Mouse (Mus musculus) small intestine, adult 2 months (tissue): Measurements from ENCODE around the gene Hdac11. TPM values are rescaled to one million over a fixed set of nuclear protein-coding genes. Genes with fewer than 3 reads are reported as not detected.
"Not testable (repeated sequence)": the region's sequence is repeated elsewhere in the genome, so short reads cannot be mapped to it uniquely, and the experiment has no call there.

Experiments used
- H3K27ac ChIP-seq: fragments of 200-500 bp; 2 replicates; pipeline ENCODE4 v1.5.1; 2012; ENCODE audit warnings: low read depth, low read length, control low read depth, inconsistent platforms; ENCODE audit not compliant: insufficient read depth
- H3K27me3 ChIP-seq: fragments of 200-500 bp; 2 replicates; pipeline ENCODE4 v1.6.1; 2012; ENCODE audit warnings: mild to moderate bottlenecking, moderate library complexity, low read length, inconsistent platforms; ENCODE audit not compliant: control insufficient read depth, insufficient read depth
- H3K36me3 ChIP-seq: fragments of 200-500 bp; 2 replicates; pipeline ENCODE4 v1.6.1; 2012; ENCODE audit warnings: mild to moderate bottlenecking, low read length, control low read depth, inconsistent platforms; ENCODE audit not compliant: control insufficient read depth, insufficient read depth
- H3K4me1 ChIP-seq: fragments of 200-500 bp; 2 replicates; pipeline ENCODE4 v1.6.1; 2012; ENCODE audit warnings: low read length, inconsistent platforms, mixed read lengths; ENCODE audit not compliant: control insufficient read depth, insufficient read depth, insufficient read length
- H3K4me3 ChIP-seq: fragments of 200-500 bp; 2 replicates; pipeline ENCODE4 v1.5.1; 2012; ENCODE audit warnings: low read depth, mild to moderate bottlenecking, control low read depth, inconsistent platforms, low read length, moderate library complexity
- CTCF ChIP-seq: fragments of 200-500 bp; IDR thresholded peaks from 2 replicates; pipeline ENCODE4 v1.5.1; 2012; ENCODE audit warnings: low read depth, mild to moderate bottlenecking, control low read depth, inconsistent platforms, low read length, moderate library complexity, mixed read lengths; ENCODE audit not compliant: insufficient replicate concordance, insufficient read length; ENCODE audit errors: extremely low read depth
- POLR2A ChIP-seq: fragments of 200-500 bp; IDR thresholded peaks from 2 replicates; pipeline ENCODE4 v1.6.1; 2012; ENCODE audit warnings: low read depth, mild to moderate bottlenecking, control low read depth, inconsistent platforms, low read length, moderate library complexity
- WGBS: fragments of 180-500 bp; shearing (Covaris S2); methylation state at CpG from one replicate; pipeline ENCODE4 v1.1.7; 2018; 5-methylcytosine and 5-hydroxymethylcytosine counted together
- polyA plus RNA-seq: library from polyadenylated mRNA; depleted of rRNA; stranded (reverse); fragments of >200 nt; gene quantifications from 2 replicates; pipeline ENCODE4 v1.2.3, GENCODE M21; 2012

Gene Hdac11
- polyA plus RNA-seq, 1 experiment, result 24.0 TPM

DNA sequence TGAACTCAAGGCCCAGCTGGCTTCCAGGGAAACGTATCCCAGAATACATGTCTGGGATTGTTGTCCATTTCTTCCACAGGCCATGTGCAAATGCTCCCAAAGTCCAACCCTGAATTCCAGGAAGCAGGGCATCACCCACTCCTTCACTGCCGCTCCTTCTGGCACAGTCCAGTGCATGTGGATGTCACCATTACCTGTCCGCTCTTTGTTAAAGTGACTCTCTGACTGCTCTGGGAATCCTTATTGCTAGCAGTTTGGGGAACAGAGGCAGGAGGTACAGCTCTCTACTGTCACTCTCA is 44.6 kb upstream of the Hdac11 start:
- Histone ChIP-seq H3K27me3 (no peaks in the 10 kb centered on the region), H3K36me3 (no peaks in the 10 kb centered on the region), H3K4me3 (peak overlapping the region; percentile 18; the same call in 1 of the 2 replicates), H3K27ac (peak overlapping the region; percentile 44), H3K4me1 (peaks cover 19% of the 10 kb centered on the region)
- TF ChIP-seq POLR2A (no peak), CTCF (no peak)
- WGBS, result 63% methylated on average over 3 of the region's 3 CpGs

DNA sequence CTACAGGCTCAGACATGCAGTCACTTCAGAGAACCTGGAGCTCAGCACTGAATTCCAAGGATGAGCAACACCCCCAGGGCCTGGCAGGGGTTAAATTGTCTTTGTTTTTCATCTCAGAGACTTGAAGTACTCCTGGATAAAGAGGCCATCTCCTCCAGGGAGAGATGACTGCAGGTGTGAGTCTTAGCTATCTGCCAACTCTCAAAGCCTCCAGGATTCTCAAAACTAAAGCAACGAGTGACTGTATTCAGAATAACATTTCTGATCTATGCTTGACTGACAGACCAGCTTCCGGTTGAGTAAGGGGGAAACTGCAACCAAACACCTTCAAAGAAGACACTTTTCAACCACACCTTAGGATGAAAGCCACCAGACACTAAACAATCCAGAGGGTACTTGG is 41.7 kb upstream of the Hdac11 start:
- WGBS, result 55% methylated on average over 2 of the region's 2 CpGs
- H3K4me1 ChIP-seq, result peaks cover 22% of the 10 kb centered on the region
- H3K36me3 ChIP-seq, result no peaks in the 10 kb centered on the region
- H3K27ac ChIP-seq, result peak overlapping the region; percentile 22; the same call in 1 of the 2 replicates
- TF ChIP-seq POLR2A, result no peak
- no peak for TF ChIP-seq CTCF
- H3K27me3 ChIP-seq, result no peaks in the 10 kb centered on the region
- no peak overlapping the region for H3K4me3 ChIP-seq

DNA sequence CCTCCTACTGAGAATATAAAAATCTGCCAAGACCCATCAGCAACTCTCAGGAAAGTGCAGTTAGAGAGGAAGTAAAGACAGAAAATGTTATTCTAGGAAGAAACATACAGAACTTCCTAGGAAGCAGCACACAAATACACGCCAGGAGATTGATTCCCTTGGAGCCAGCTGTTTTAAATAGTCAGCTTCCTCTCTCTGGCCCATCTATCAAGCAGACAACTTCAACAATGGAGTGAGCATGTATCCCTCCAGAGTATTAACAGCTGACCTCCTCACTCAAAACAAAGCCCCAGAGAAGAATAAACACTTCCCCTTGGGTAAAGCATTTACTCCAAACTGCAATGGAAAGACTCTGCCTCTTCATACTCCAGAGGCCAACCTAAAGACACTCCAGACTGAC is 41.3 kb upstream of the Hdac11 start:
- no peaks in the 10 kb centered on the region for H3K27me3 ChIP-seq
- H3K27ac ChIP-seq, result peak overlapping the region; percentile 22
- 38% methylated on average over 1 of the region's 1 CpGs for WGBS
- TF ChIP-seq POLR2A (no peak), CTCF (no peak)
- peaks cover 22% of the 10 kb centered on the region for H3K4me1 ChIP-seq
- no peak overlapping the region for H3K4me3 ChIP-seq
- H3K36me3 ChIP-seq, result no peaks in the 10 kb centered on the region

DNA sequence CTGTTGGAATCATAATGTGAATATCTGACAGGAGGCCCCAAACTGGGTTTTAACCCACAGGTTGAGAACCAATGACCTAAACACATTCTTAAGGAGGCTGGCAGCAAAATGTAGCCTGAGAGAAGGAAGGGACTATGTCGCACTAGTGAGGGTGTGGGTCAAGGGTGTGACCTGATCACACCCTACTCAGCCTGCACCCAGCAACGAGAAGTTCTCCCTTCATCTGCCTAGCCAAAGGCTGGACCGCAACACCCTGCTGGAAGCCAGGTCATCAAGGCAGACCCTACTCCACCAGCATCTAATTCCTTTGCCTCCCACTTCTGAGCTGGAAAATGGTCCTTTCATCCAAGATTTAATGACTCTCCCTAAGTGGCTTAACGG is 40.6 kb upstream of the Hdac11 start:
- 14% methylated on average over 4 of the region's 4 CpGs for WGBS
- Histone ChIP-seq H3K27ac (peak overlapping the region; percentile 55; the same call in 1 of the 2 replicates), H3K36me3 (no peaks in the 10 kb centered on the region), H3K4me3 (peak overlapping the region; percentile 96), H3K27me3 (no peaks in the 10 kb centered on the region), H3K4me1 (peaks cover 22% of the 10 kb centered on the region)
- TF ChIP-seq CTCF, result 0 out of 2 replicates have a peak, but pooled peaks have one; percentile 4
- TF ChIP-seq POLR2A, result no peak

DNA sequence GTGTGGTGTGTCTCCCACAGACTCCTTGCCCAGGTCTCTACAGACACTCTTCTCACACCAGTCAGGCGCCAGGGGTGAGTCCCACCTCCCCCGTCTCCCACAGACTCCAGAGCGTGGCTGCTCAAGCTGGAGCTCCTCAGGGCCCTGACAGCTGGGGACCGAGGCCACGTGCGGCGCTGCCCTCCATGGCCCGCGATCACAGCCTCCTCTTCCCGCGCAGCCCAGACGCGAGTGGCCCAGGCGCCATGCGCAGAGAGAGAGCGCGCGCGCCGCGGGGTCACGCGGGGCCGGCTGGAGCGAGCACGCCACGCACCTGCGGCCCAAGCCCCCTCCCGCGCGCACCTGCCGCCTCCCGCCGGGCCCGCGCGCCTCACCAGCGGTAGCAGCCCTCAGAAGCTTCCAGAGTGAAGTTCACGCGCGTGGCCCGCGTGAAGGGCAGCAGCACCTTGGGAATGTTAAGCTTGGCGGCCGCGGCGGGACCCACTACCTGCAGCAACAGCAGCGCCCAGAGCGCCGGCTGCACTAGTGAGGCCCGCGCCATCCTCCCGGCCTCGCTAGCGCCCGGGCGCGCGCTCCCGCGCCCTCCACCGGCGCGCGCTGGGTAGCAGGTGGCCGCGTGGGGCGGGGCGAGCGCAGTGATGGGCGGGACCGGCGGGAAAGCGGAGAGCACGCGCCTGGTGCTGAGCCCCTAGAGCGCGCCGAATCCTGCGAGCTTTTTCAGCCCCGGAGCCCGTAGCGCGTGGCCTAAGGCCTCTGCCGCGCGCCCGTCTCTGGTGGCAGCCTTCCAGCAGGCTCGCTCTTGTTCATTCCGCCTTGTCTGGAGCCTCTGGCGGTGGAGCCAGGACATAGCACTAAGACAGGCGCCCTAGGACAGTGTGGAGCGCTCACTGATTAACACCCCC is 40.0 kb upstream of the Hdac11 start, which contains the start of gene Nup210:
TSS of gene Nup210 (minus strand) at position 586 of the 902 bp plus-strand sequence.
- WGBS, result under 1% methylated on average over 93 of the region's 93 CpGs
- peak within 1 kb of the TSS; percentile 55 for H3K27ac ChIP-seq
- H3K36me3 ChIP-seq, result no peaks in the 10 kb centered on the region

DNA sequence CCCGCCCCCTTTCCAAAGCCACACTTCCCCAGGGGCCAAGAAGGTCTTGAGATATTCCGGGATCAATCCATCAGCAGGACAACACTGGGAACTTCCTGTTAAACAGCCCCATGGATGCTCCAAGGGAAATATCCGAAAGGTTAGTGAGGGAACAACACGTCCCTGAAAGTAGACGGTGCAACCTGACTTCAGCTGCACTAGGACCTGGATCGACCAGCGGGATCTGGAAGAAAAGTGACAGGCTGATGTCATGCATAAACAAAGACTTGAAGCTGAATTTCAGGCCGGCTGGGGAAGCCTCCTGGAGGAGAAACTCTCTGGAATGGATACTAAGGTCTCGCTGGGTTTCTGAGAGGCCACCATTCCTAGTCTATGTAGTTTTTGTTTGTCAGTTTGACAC is 39.3 kb upstream of the Hdac11 start:
- 5% methylated on average over 9 of the region's 9 CpGs for WGBS
- TF ChIP-seq POLR2A, result no peak
- H3K4me3 ChIP-seq, result peak overlapping the region; percentile 96
- H3K36me3 ChIP-seq, result no peaks in the 10 kb centered on the region
- H3K4me1 ChIP-seq, result peaks cover 13% of the 10 kb centered on the region
- H3K27ac ChIP-seq, result no peak overlapping the region
- H3K27me3 ChIP-seq, result no peaks in the 10 kb centered on the region

More for the DNA sequence above, 40.0 kb upstream of the Hdac11 start, which contains the start of gene Nup210:
- Histone ChIP-seq H3K4me1 (peaks cover 18% of the 10 kb centered on the region), H3K4me3 (peak within 1 kb of the TSS; percentile 96), H3K27me3 (no peaks in the 10 kb centered on the region)
- TF ChIP-seq CTCF (peak; percentile 59; the same call in 1 of the 2 replicates), POLR2A (peak; percentile 35)

DNA sequence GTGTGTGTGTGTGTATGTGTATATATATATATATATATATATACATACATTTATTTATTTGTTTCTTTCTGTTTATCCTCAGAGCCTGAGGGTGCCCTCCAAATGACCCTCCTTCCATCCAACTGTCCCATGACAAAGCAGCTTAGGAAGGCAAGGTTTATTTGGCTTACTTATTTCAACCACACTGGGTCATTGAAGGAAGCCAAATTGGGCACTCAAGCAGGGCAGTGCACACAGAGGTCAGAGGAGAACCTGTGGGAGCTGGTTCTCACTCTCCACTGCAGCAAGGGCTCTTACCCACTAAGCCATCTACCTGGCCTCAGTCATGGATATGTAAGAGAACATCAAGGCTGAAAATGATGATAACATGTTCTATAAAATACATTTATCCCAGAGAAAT is 37.9 kb upstream of the Hdac11 start:
- TF ChIP-seq CTCF, result no peak
- no peak for TF ChIP-seq POLR2A

DNA sequence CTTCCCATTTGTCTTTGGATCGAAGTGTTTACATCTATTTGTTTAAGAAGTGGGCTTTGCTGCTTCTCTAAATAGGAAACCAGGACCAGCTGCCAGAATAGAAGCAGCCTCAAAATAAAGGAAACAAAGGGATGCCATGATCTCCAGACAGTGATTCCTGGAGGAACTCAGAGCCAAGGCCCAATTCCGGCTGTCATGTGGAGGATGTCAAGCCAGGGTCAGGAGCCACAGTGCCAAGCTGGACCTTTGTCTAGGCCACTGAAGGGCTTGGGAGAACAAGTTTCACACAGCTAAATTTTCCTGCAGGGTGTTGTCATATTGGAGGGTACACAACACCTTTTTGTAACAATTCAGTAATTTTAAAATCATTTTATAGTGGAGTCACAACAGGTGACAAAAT is 36.3 kb upstream of the Hdac11 start:
- no peaks in the 10 kb centered on the region for H3K27me3 ChIP-seq
- H3K4me1 ChIP-seq, result peaks cover 13% of the 10 kb centered on the region
- TF ChIP-seq CTCF (no peak), POLR2A (no peak)
- no peak overlapping the region for H3K27ac ChIP-seq
- no peak overlapping the region for H3K4me3 ChIP-seq
- H3K36me3 ChIP-seq, result no peaks in the 10 kb centered on the region
- WGBS, result 90% methylated on average over 2 of the region's 2 CpGs

More for the DNA sequence above, 37.9 kb upstream of the Hdac11 start:
- no peaks in the 10 kb centered on the region for H3K36me3 ChIP-seq
- peaks cover 13% of the 10 kb centered on the region for H3K4me1 ChIP-seq
- H3K27ac ChIP-seq, result no peak overlapping the region
- no peak overlapping the region for H3K4me3 ChIP-seq
- no peaks in the 10 kb centered on the region for H3K27me3 ChIP-seq

DNA sequence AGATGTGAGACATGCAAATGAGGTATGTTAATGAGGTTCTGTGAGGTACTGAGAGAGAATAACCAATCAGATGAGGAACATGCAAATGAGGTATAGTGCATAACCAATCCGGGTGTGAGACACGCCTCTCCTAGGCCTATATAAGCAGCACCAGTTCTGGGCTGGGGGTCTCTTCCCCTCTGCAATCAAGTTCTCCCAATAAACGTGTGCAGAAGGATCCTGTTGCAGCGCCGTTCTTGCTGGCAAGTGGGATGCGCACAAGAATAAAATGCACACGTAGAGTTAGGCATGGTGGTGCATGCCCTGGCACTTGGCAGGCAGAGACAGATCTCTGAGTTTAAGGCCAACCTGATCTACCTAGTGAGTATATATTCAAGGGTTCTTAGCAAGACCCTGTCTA is 35.4 kb upstream of the Hdac11 start:
- not testable (repeated sequence) for H3K4me1 ChIP-seq, H3K36me3 ChIP-seq, H3K27me3 ChIP-seq, H3K27ac ChIP-seq, H3K4me3 ChIP-seq
- 91% methylated on average over 7 of the region's 7 CpGs for WGBS
